Mouse (Mus musculus): ENCODE results near the gene Dpp6.

Gene Dpp6

GRCm38 (mm10) chr5:27275871-27276270 is 458.9 kb downstream of the Dpp6 start:
- no peak for DNase-seq (ENCODE audit: low read depth, low spot score)

- DNase-seq (ENCODE audit: low read depth, low spot score): no peak
Observed at GRCm38 (mm10) chr5:27278120-27278645, 461.2 kb downstream of the Dpp6 start.

- no peak for DNase-seq (ENCODE audit: low read depth, low spot score)
Observed at GRCm38 (mm10) chr5:27286876-27287275, 469.9 kb downstream of the Dpp6 start.

- no peak for DNase-seq (ENCODE audit: low read depth, low spot score)
Observed at GRCm38 (mm10) chr5:27291378-27291777, 474.4 kb downstream of the Dpp6 start.

GRCm38 (mm10) chr5:27292236-27292635 is 475.2 kb downstream of the Dpp6 start:
- DNase-seq (ENCODE audit: low read depth, low spot score): no peak

- DNase-seq (ENCODE audit: low read depth, low spot score): no peak
Observed at GRCm38 (mm10) chr5:27304115-27304514, 487.1 kb downstream of the Dpp6 start.

- DNase-seq (ENCODE audit: low read depth, low spot score): no peak
Observed at GRCm38 (mm10) chr5:27306497-27307152, 489.6 kb downstream of the Dpp6 start.

- no peak for DNase-seq (ENCODE audit: low read depth, low spot score)
Observed at GRCm38 (mm10) chr5:27310217-27310616, 493.2 kb downstream of the Dpp6 start.

- DNase-seq (ENCODE audit: low read depth, low spot score): no peak
Observed at GRCm38 (mm10) chr5:27316674-27317073, 499.7 kb downstream of the Dpp6 start.

GRCm38 (mm10) chr5:27317264-27317663 is 500.3 kb downstream of the Dpp6 start:
- DNase-seq (ENCODE audit: low read depth, low spot score): no peak

- no peak for DNase-seq (ENCODE audit: low read depth, low spot score)
Observed at GRCm38 (mm10) chr5:27317832-27318231, 500.8 kb downstream of the Dpp6 start.

GRCm38 (mm10) chr5:27319731-27320130 is 502.7 kb downstream of the Dpp6 start:
- DNase-seq (ENCODE audit: low read depth, low spot score): no peak

GRCm38 (mm10) chr5:27322895-27323792 is 506.1 kb downstream of the Dpp6 start:
- no peak for DNase-seq (ENCODE audit: low read depth, low spot score)

- peak; percentile 27 for DNase-seq (ENCODE audit: low read depth, low spot score)
Observed at GRCm38 (mm10) chr5:27324346-27324928, 507.4 kb downstream of the Dpp6 start.

GRCm38 (mm10) chr5:27336698-27337097 is 519.7 kb downstream of the Dpp6 start:
- no peak for DNase-seq (ENCODE audit: low read depth, low spot score)

GRCm38 (mm10) chr5:27339196-27340030 is 522.4 kb downstream of the Dpp6 start:
- no peak for DNase-seq (ENCODE audit: low read depth, low spot score)

GRCm38 (mm10) chr5:27342276-27342675 is 525.3 kb downstream of the Dpp6 start:
- DNase-seq (ENCODE audit: low read depth, low spot score): peak; percentile 68

- DNase-seq (ENCODE audit: low read depth, low spot score): peak; percentile 65
Observed at GRCm38 (mm10) chr5:27343626-27344025, 526.6 kb downstream of the Dpp6 start.

GRCm38 (mm10) chr5:27348181-27349095 is 531.4 kb downstream of the Dpp6 start:
- no peak for DNase-seq (ENCODE audit: low read depth, low spot score)

GRCm38 (mm10) chr5:27357630-27358029 is 540.6 kb downstream of the Dpp6 start:
- DNase-seq (ENCODE audit: low read depth, low spot score): no peak

All from ES-CJ7 (cell line).